ENCODE assay signal across 9 mouse cellular contexts in the genomic region with DNA sequence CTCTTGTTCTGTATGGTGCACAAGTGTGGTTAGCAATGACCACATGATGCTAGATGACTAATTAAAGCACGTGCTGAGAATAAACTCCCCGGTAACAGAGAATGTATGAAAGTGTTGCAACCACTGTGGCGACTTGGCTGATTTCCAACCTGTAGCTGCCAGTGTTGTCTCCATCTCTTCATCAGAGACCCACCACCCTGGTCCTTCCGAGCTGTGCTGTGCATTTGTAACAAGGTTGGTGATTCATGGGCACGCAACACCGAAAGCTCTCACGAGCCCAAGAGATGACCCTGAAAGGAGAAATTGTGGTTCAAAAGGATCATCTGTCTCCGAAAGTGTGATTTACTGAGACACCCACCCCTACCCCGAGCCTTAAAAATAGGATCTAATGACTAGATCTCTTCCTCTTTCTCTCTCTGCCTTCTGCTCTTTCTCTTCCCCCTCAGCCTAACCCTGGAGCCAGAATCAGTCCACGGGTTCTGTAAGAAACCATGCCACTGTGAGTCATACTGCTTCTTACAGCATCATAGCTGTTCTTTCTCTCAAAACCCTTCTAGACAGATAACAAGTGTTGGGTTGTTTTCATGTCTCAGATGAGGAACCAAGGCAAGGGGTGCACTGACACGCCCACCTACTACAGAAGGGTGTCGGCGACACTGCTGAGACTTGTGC.
A peak's percentile ranks its signal among the peaks of the same experiment; 100 is the strongest.
DNase-seq lines count a peak whose midpoint lies in the region; TF ChIP-seq lines count a peak whose summit lies in the region.
"Had no signal": no experiment of that assay in that cellular context is flagged by ENCODE, and none has a peak within 500 bp of the region (broad histone marks: within the 10 kb centered on the region; RNA-seq: fewer than 3 reads in every experiment).

No protein-coding gene starts in this region.

- peaks cover 0 to 2% of the 10 kb centered on the region in 2 experiments; a peak in 1 of 4 replicates for H3K36me3 ChIP-seq in MEL (ENCODE audit: control insufficient read depth in 1 of 2, insufficient read depth in 2 of 2, low read length in 2 of 2)
- H3K36me3 ChIP-seq: hindbrain, embryonic 15.5 days had no signal

- peak overlapping the region; percentile 72 for H3K27ac ChIP-seq in layer of hippocampus, adult 2 months
- H3K27ac ChIP-seq in MEL (ENCODE audit: control insufficient read depth, low read depth, low read length) = peak overlapping the region; percentile 49
- peak overlapping the region; percentile 98 for H3K27ac ChIP-seq in bone marrow macrophage, adult 2 months (ENCODE audit: insufficient read depth, low read depth, low read length)
- H3K27ac ChIP-seq: hindbrain, embryonic 15.5 days had no signal

- TF ChIP-seq EP300 in MEL (IDR thresholded peaks at IDR 0.05; ENCODE audit: low read depth in 1 of 2, low read length in 2 of 2) = peak in 1 of 2 experiments; percentile 15; a peak in 1 of 4 replicates

- H3K9me3 ChIP-seq in MEL (replicated peaks; ENCODE audit: insufficient read depth, low read length) = no peaks in the 10 kb centered on the region
- H3K9me3 ChIP-seq: hindbrain, embryonic 15.5 days had no signal

- peaks cover 0 to 9% of the 10 kb centered on the region in 2 experiments; a peak in 2 of 4 replicates for H3K4me1 ChIP-seq in MEL (ENCODE audit: control insufficient read depth in 1 of 2, insufficient read depth in 2 of 2, low read length in 2 of 2)
- peaks cover 78% of the 10 kb centered on the region for H3K4me1 ChIP-seq in bone marrow macrophage, adult 2 months (ENCODE audit: control insufficient read depth, insufficient read depth, low read length)

- no peak for TF ChIP-seq POLR2A in MEL (IDR thresholded peaks at IDR 0.05; ENCODE audit: control insufficient read depth in 1 of 2, insufficient read depth in 1 of 2, low read depth in 1 of 2, low read length in 2 of 2, poor library complexity in 1 of 2)
- TF ChIP-seq POLR2A in bone marrow macrophage, adult 2 months (IDR thresholded peaks at IDR 0.05; ENCODE audit: borderline replicate concordance, low read depth, low read length) = no peak

- H3K9ac ChIP-seq in MEL (ENCODE audit: control insufficient read depth, low read depth, low read length, poor library complexity, severe bottlenecking) = no peak overlapping the region
- H3K9ac ChIP-seq: hindbrain, embryonic 15.5 days had no signal

- no peak for TF ChIP-seq CTCF in layer of hippocampus, adult 2 months (conservative IDR thresholded peaks at IDR 0.05)
- TF ChIP-seq CTCF in MEL (IDR thresholded peaks at IDR 0.05 in 2 of 3, conservative IDR thresholded peaks at IDR 0.05 in 1 of 3; ENCODE audit: control insufficient read depth in 1 of 3, insufficient read depth in 1 of 3, low read depth in 2 of 3, low read length in 3 of 3, poor library complexity in 1 of 3, severe bottlenecking in 1 of 3) = no peak
- no peak for TF ChIP-seq CTCF in bone marrow macrophage, adult 2 months (IDR thresholded peaks at IDR 0.05; ENCODE audit: low read depth, low read length)

- H3K79me2 ChIP-seq in MEL (ENCODE audit: control insufficient read depth, insufficient read depth, low read length, poor library complexity) = no peaks in the 10 kb centered on the region

- H3K4me3 ChIP-seq in layer of hippocampus, adult 2 months = no peak overlapping the region
- peak overlapping the region in 1 of 2 experiments; percentile 21; a peak in 2 of 4 replicates for H3K4me3 ChIP-seq in MEL (ENCODE audit: control insufficient read depth in 1 of 2, insufficient read depth in 1 of 2, low read depth in 2 of 2, low read length in 2 of 2)
- H3K4me3 ChIP-seq in bone marrow macrophage, adult 2 months (ENCODE audit: insufficient read depth, low read length) = peak overlapping the region; percentile 7; the same call in 1 of the 2 replicates
- H3K4me3 ChIP-seq: hindbrain, embryonic 15.5 days had no signal

- no peaks in the 10 kb centered on the region for H3K27me3 ChIP-seq in MEL (ENCODE audit: control insufficient read depth in 1 of 2, insufficient read depth in 2 of 2, low read length in 2 of 2)
- H3K27me3 ChIP-seq: hindbrain, embryonic 15.5 days had no signal

- no peak for DNase-seq in layer of hippocampus, adult 2 months (ENCODE audit: low spot score in 2 of 2)
- DNase-seq in layer of hippocampus, postnatal 25 days (ENCODE audit: extremely low spot score in 1 of 2, low spot score in 1 of 2) = no peak
- DNase-seq in MEL (ENCODE audit: low read depth, low spot score) = peak; percentile 83
- DNase-seq in lung, postnatal 4 days = peak; percentile 28 to 34
- no peak for DNase-seq in ovary, postnatal 10 days (ENCODE audit: low spot score)
- DNase-seq in kidney, adult 18-20 months = no peak
- DNase-seq in gastrocnemius, postnatal 4 days (ENCODE audit: low spot score in 2 of 2) = no peak

- TF ChIP-seq RAD21 in MEL (IDR thresholded peaks at IDR 0.05; ENCODE audit: low read depth, low read length) = no peak

TF ChIP-seq in MEL, 35 proteins besides CTCF, POLR2A, EP300 and RAD21:
- TF ChIP-seq JUND (IDR thresholded peaks at IDR 0.05; ENCODE audit: low read depth, low read length) = 0 out of 2 replicates have a peak, but pooled peaks have one; percentile 30
- TF ChIP-seq USF1 (IDR thresholded peaks at IDR 0.05; ENCODE audit: low read depth, low read length) = no peak
- TF ChIP-seq POLR2AphosphoS2 (IDR thresholded peaks at IDR 0.05; ENCODE audit: low read length) = no peak
- TF ChIP-seq BHLHE40 (IDR thresholded peaks at IDR 0.05; ENCODE audit: borderline replicate concordance, low read depth, low read length) = peak; percentile 66; the same call in 1 of the 2 replicates
- TF ChIP-seq TCF12 (IDR thresholded peaks at IDR 0.05; ENCODE audit: low read depth, low read length) = no peak
- TF ChIP-seq RCOR1 (IDR thresholded peaks at IDR 0.05; ENCODE audit: low read depth, low read length) = no peak
- no peak for TF ChIP-seq MYB (IDR thresholded peaks at IDR 0.05; ENCODE audit: low read depth, low read length)
- no peak for TF ChIP-seq CHD2 (IDR thresholded peaks at IDR 0.05; ENCODE audit: low read length)
- 0 out of 2 replicates have a peak, but pooled peaks have one; percentile 6 for TF ChIP-seq NELFE (IDR thresholded peaks at IDR 0.05; ENCODE audit: low read depth, low read length)
- no peak for TF ChIP-seq UBTF (IDR thresholded peaks at IDR 0.05; ENCODE audit: borderline replicate concordance, insufficient read depth, low read depth, low read length)
- TF ChIP-seq SIN3A (IDR thresholded peaks at IDR 0.05; ENCODE audit: low read length) = no peak
- peak; percentile 13; the same call in 1 of the 2 replicates for TF ChIP-seq MXI1 (IDR thresholded peaks at IDR 0.05; ENCODE audit: low read depth, low read length)
- 0 out of 2 replicates have a peak, but pooled peaks have one; percentile 27 for TF ChIP-seq GATA1 (IDR thresholded peaks at IDR 0.05; ENCODE audit: low read depth, low read length)
- no peak for TF ChIP-seq MEF2A (IDR thresholded peaks at IDR 0.05; ENCODE audit: extremely low read depth, insufficient replicate concordance, low read depth, low read length, poor library complexity, severe bottlenecking)
- peak; percentile 57 for TF ChIP-seq MAX (IDR thresholded peaks at IDR 0.05; ENCODE audit: low read length)
- TF ChIP-seq NRF1 (IDR thresholded peaks at IDR 0.05; ENCODE audit: insufficient read depth, low read depth, low read length, poor library complexity, severe bottlenecking) = no peak
- no peak for TF ChIP-seq MAZ (IDR thresholded peaks at IDR 0.05; ENCODE audit: low read depth, low read length)
- TF ChIP-seq POLR2AphosphoS5 (IDR thresholded peaks at IDR 0.05; ENCODE audit: borderline replicate concordance, low read depth, low read length) = no peak
- no peak for TF ChIP-seq ZNF384 (IDR thresholded peaks at IDR 0.05; ENCODE audit: low read depth, low read length)
- TF ChIP-seq TAL1 (IDR thresholded peaks at IDR 0.05; ENCODE audit: low read length) = no peak
- no peak for TF ChIP-seq CHD1 (IDR thresholded peaks at IDR 0.05; ENCODE audit: low read depth, low read length)

Comparison
In these comparisons a context has a peak if more than half of its experiments do, and no peak if none do; other contexts are left out.
1. DNase-seq: peak in MEL (single experiment) and lung, postnatal 4 days (2 of 2); none in layer of hippocampus, adult 2 months (0 of 2), layer of hippocampus, postnatal 25 days (0 of 2), ovary, postnatal 10 days (single experiment), kidney, adult 18-20 months (single experiment) and gastrocnemius, postnatal 4 days (0 of 2).
2. Peak in every context shown above with its lines, with median percentiles within 50 percentile points of each other: H3K27ac ChIP-seq.